ENCODE assay signal across 8 mouse cellular contexts in the genomic region with DNA sequence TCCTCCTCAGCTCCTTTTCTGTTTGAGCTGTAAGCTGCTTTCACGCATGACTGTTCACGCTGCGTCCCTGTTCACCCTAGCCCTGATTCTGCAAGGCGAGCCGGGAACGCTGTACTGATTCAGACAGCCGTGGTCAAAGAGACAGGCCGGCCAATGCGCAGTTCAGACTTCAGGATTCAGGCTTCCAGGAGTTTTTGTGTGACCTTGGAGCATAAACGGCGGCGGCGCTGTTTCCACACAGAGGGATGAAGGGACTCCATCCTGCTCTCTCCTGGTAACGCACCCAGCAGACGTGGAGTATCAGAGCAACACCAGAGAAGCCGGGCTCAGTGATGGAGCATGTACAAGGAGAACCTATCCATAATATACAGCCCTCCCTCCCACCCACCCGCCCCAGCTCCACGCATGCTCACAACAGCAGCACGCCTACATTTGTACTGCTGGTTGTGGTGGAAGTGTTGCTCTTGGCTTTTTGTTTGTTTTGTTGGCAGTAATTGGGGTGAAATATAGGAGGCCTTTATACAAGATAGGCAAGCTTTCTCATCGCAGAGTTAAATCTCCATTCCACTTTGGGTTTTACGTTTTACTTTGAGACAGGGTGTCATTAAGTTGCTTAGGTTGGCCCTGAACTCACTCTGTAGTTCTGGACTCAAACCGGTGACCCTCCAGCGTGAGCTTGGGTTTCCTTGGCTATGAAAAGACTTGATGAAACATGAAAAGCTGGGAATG.
DNase-seq lines count a peak whose midpoint lies in the region; ATAC-seq and TF ChIP-seq lines count a peak whose summit lies in the region.

No protein-coding gene starts in this region.

- no peaks in the 10 kb centered on the region for H3K9me3 ChIP-seq in ES-E14 (ENCODE audit: control insufficient read depth, insufficient read depth, low read depth, low read length)

- no peak overlapping the region for H3K9ac ChIP-seq in ES-E14 (ENCODE audit: insufficient read depth, low read depth, low read length, poor library complexity, severe bottlenecking)

- no peaks in the 10 kb centered on the region for H3K36me3 ChIP-seq in ES-E14 (ENCODE audit: control insufficient read depth, insufficient read depth, low read length, poor library complexity, severe bottlenecking)

- no peak for DNase-seq in ES-E14 (ENCODE audit: low read depth, low spot score)
- DNase-seq in brain, embryonic 14.5 days (ENCODE audit: low read depth), result peak; percentile 80
- peak; percentile 9 to 17 for DNase-seq in frontal cortex, postnatal 25 days (ENCODE audit: low spot score in 2 of 2)
- DNase-seq in layer of hippocampus, adult 8-10 months (ENCODE audit: low spot score in 2 of 2), result peak; percentile 20 to 31
- DNase-seq in spleen, adult 12 weeks (ENCODE audit: low spot score), result no peak
- no peak for DNase-seq in ovary, adult 18-20 months (ENCODE audit: low spot score)

- TF ChIP-seq POLR2A in brain, embryonic 14.5 days (IDR thresholded peaks at IDR 0.05; ENCODE audit: borderline replicate concordance, extremely low read depth, insufficient read depth, insufficient read length, poor library complexity, severe bottlenecking), result no peak
- no peak for TF ChIP-seq POLR2A in olfactory bulb, adult 2 months (IDR thresholded peaks at IDR 0.05; ENCODE audit: insufficient read depth, low read depth, low read length)

- WGBS in olfactory bulb, adult 2 months, result 26% methylated on average over 23 of the region's 23 CpGs

- H3K4me3 ChIP-seq in ES-E14 (ENCODE audit: insufficient read depth in 1 of 2, low read depth in 1 of 2, low read length in 2 of 2, poor library complexity in 1 of 2, severe bottlenecking in 1 of 2), result peak overlapping the region; percentile 4 to 10; a peak in 2 of 4 replicates
- H3K4me3 ChIP-seq in olfactory bulb, adult 2 months (ENCODE audit: insufficient read depth, low read depth, low read length), result peak overlapping the region; percentile 27

- peak; percentile 24; the same call in 1 of the 2 replicates for TF ChIP-seq CTCF in brain, embryonic 14.5 days (IDR thresholded peaks at IDR 0.05; ENCODE audit: borderline replicate concordance, extremely low read depth, insufficient read depth, insufficient read length)
- no peak for TF ChIP-seq CTCF in olfactory bulb, adult 2 months (IDR thresholded peaks at IDR 0.05; ENCODE audit: insufficient read depth, low read depth, low read length)

- ATAC-seq in erythroblast, adult 5-6 weeks (replicated peaks; ENCODE audit: low FRiP score, poor library complexity, severe bottlenecking), result no peak

- in situ Hi-C loops in ES-E14 (cut with MboI; ENCODE audit: low sequenced_read_pairs in 2 of 2, unreplicated experiment in 2 of 2), result no loop called here

- no peak overlapping the region for H3K27ac ChIP-seq in ES-E14 (ENCODE audit: insufficient read depth, low read depth, low read length, poor library complexity, severe bottlenecking)
- no peak overlapping the region for H3K27ac ChIP-seq in olfactory bulb, adult 2 months (ENCODE audit: insufficient read depth, low read depth, low read length)

- H3K4me1 ChIP-seq in ES-E14 (ENCODE audit: control insufficient read depth in 2 of 2, insufficient read depth in 2 of 2, low read length in 2 of 2, poor library complexity in 1 of 2), result no peaks in the 10 kb centered on the region
- peaks cover 3% of the 10 kb centered on the region for H3K4me1 ChIP-seq in olfactory bulb, adult 2 months (ENCODE audit: control insufficient read depth, insufficient read depth, low read length)

TF ChIP-seq in ES-E14, 5 proteins besides CTCF, POLR2A, EP300 and RAD21:
- TF ChIP-seq CHD2 (IDR thresholded peaks at IDR 0.05; ENCODE audit: low read depth, low read length), result no peak
- no peak for TF ChIP-seq HCFC1 (IDR thresholded peaks at IDR 0.05; ENCODE audit: borderline replicate concordance, insufficient read depth, low read length)
- no peak for TF ChIP-seq MAFK (IDR thresholded peaks at IDR 0.05; ENCODE audit: insufficient read depth, low read depth, low read length)
- no peak for TF ChIP-seq ZC3H11A (IDR thresholded peaks at IDR 0.05; ENCODE audit: borderline replicate concordance, low read depth, low read length)
- no peak for TF ChIP-seq ZNF384 (IDR thresholded peaks at IDR 0.05; ENCODE audit: low read depth, low read length)

Comparison
In these comparisons a context has a peak if more than half of its experiments do, and no peak if none do; other contexts are left out.
1. DNase-seq: peak in brain, embryonic 14.5 days (single experiment), frontal cortex, postnatal 25 days (2 of 2) and layer of hippocampus, adult 8-10 months (2 of 2); none in ES-E14 (single experiment), spleen, adult 12 weeks (single experiment) and ovary, adult 18-20 months (single experiment).